Mouse (Mus musculus): ENCODE data around the gene Nfkbib. TPM values are rescaled to one million over a fixed set of nuclear protein-coding genes. Genes with fewer than 3 reads are reported as not detected.

Nfkbib gene
- total RNA-seq (2023): 65.7 TPM

GRCm38 (mm10) chr7:28767462-28767965 lies at the start of gene Nfkbib:
Gene Nfkbib (minus strand): TSS chr7:28767512.

GRCm38 (mm10) chr7:28808221-28808941 lies 41.1 kb upstream of the Nfkbib start, which contains the start of gene Hnrnpl:
Gene Hnrnpl (plus strand): TSS chr7:28808541.

GRCm38 (mm10) chr7:28788307-28789195 lies 21.2 kb upstream of the Nfkbib start, which contains the start of gene Rinl:
Gene Rinl (plus strand): TSS chr7:28788969.

GRCm38 (mm10) chr7:28766173-28766879 lies 986 bp downstream of the Nfkbib start, which contains the start of gene Sirt2:
Gene Sirt2 (plus strand): TSS chr7:28766735.

GRCm38 (mm10) chr7:28756079-28756478 lies 11.2 kb downstream of the Nfkbib start, which contains the start of gene Ccer2:
Gene Ccer2 (plus strand): TSS chr7:28756174.

GRCm38 (mm10) chr7:28741709-28742438 lies 25.4 kb downstream of the Nfkbib start, which contains the start of the genes Mrps12 and Sars2:
Gene Mrps12 (minus strand): TSS chr7:28741820.
Gene Sars2 (plus strand): TSS chr7:28741992.

GRCm38 (mm10) chr7:28716590-28717281 lies 50.6 kb downstream of the Nfkbib start, which contains the start of gene Fbxo17:
Gene Fbxo17 (plus strand): TSS chr7:28716804.

Other genes with a start within 250 kb of the Nfkbib start
- not detected for gene Ifnl3, start 244.7 kb downstream of the Nfkbib start, total RNA-seq (2023)
- gene Sycn, start 226.6 kb downstream of the Nfkbib start, total RNA-seq (2023): not detected
- gene Nccrp1, start 220.3 kb downstream of the Nfkbib start, total RNA-seq (2023): 0.50 TPM
- gene Samd4b, start 169.4 kb downstream of the Nfkbib start, total RNA-seq (2023): 57.6 TPM
- gene Pak4, start 169.3 kb downstream of the Nfkbib start, total RNA-seq (2023): 8.9 TPM
- gene Acp7, start 136.2 kb downstream of the Nfkbib start, total RNA-seq (2023): not detected
- gene Fbxo27, start 74.7 kb downstream of the Nfkbib start, total RNA-seq (2023): 2.4 TPM
- gene Fbxo17, start 50.7 kb downstream of the Nfkbib start, total RNA-seq (2023): 16.8 TPM
- gene Mrps12, start 25.7 kb downstream of the Nfkbib start, total RNA-seq (2023): 26.1 TPM
- gene Sars2, start 25.5 kb downstream of the Nfkbib start, total RNA-seq (2023): 18.8 TPM
- gene Ccer2, start 11.3 kb downstream of the Nfkbib start, total RNA-seq (2023): not detected
- 66.8 TPM for gene Sirt2, start 777 bp downstream of the Nfkbib start, total RNA-seq (2023)
- gene Rinl, start 21.5 kb upstream of the Nfkbib start, total RNA-seq (2023): 108 TPM
- 728 TPM for gene Hnrnpl, start 41.0 kb upstream of the Nfkbib start, total RNA-seq (2023)
- gene Ech1, start 57.7 kb upstream of the Nfkbib start, total RNA-seq (2023): 50.3 TPM
- 14.5 TPM for gene Lgals4, start 66.3 kb upstream of the Nfkbib start, total RNA-seq (2023)
- gene Lgals7, start 96.3 kb upstream of the Nfkbib start, total RNA-seq (2023): not detected
- not detected for gene Capn12, start 113.9 kb upstream of the Nfkbib start, total RNA-seq (2023)
- 127 TPM for gene Actn4, start 194.8 kb upstream of the Nfkbib start, total RNA-seq (2023)
- 283 TPM for gene Eif3k, start 214.4 kb upstream of the Nfkbib start, total RNA-seq (2023)
- gene Map4k1, start 214.5 kb upstream of the Nfkbib start, total RNA-seq (2023): 94.9 TPM

Measured in CD4-positive naive resting alpha-beta T cell, adult 76 days (primary cell).